Mouse (Mus musculus) hindbrain, embryonic 13.5 days (tissue): ENCODE measurements around the gene Ubr7. TPM values are rescaled to one million over a fixed set of nuclear protein-coding genes. Genes with fewer than 3 reads are reported as not detected.

Experiments
- ATAC-seq: fragments of 200-750 bp; cut with Nextera tagmentation; 2 replicates; pipeline ENCODE4 v1.8.0; 2017; ENCODE audit warnings: moderate TSS enrichment; ENCODE audit not compliant: low FRiP score
- H3K27ac ChIP-seq: fragments of 300-500 bp; sonication (generic); 2 replicates; pipeline ENCODE4 v1.5.1; 2015; ENCODE audit warnings: inconsistent platforms, mild to moderate bottlenecking, moderate library complexity
- H3K27me3 ChIP-seq: fragments of 300-500 bp; sonication (generic); 2 replicates; pipeline ENCODE4 v1.6.1; 2015; ENCODE audit warnings: mild to moderate bottlenecking, inconsistent platforms
- H3K36me3 ChIP-seq: fragments of 300-500 bp; sonication (generic); 2 replicates; pipeline ENCODE4 v1.6.1; 2015; ENCODE audit warnings: mild to moderate bottlenecking, inconsistent platforms
- H3K4me1 ChIP-seq: fragments of 300-500 bp; sonication (generic); replicated peaks from 2 replicates; pipeline ENCODE4 v1.6.1; 2015; ENCODE audit warnings: inconsistent platforms
- H3K4me2 ChIP-seq: fragments of 300-500 bp; sonication (generic); 2 replicates; pipeline ENCODE4 v1.6.1; 2015; ENCODE audit warnings: inconsistent platforms, mild to moderate bottlenecking, moderate library complexity
- H3K4me3 ChIP-seq: fragments of 300-500 bp; sonication (generic); 2 replicates; pipeline ENCODE4 v1.5.1; 2015; ENCODE audit warnings: mild to moderate bottlenecking, inconsistent platforms
- H3K9ac ChIP-seq: fragments of 300-500 bp; sonication (generic); 2 replicates; pipeline ENCODE4 v1.6.1; 2015; ENCODE audit warnings: mild to moderate bottlenecking, inconsistent platforms
- H3K9me3 ChIP-seq: fragments of 300-500 bp; sonication (generic); 2 replicates; pipeline ENCODE4 v1.6.1; 2016; ENCODE audit warnings: inconsistent platforms
- WGBS: fragments of 180-500 bp; shearing (Covaris S2); methylation state at CpG from one replicate; pipeline ENCODE4 v1.1.7; 2015; 5-methylcytosine and 5-hydroxymethylcytosine counted together
- polyA plus RNA-seq: library from polyadenylated mRNA; unstranded; fragments of >200 nt; fragmentation: Nextera tagmentation; extraction: Ambion mirVana; gene quantifications from 2 replicates; pipeline ENCODE4 v1.2.1, GENCODE M21; 2015

Gene Ubr7
- polyA plus RNA-seq = 36.9 and 37.0 TPM in 2 replicates

GRCm38 (mm10) chr12:102757689-102758402 is at the start of gene Ubr7, which contains the start of the genes Gm28051 and Gon7:
Gene Ubr7 (plus strand): TSS chr12:102757967.
Gene Gm28051 (minus strand): TSS chr12:102757765.
Gene Gon7 (minus strand): TSS chr12:102757803.
- H3K27me3 ChIP-seq = no peaks in the 10 kb centered on the region
- peak within 1 kb of the TSS; percentile 95 for H3K4me2 ChIP-seq
- no peaks in the 10 kb centered on the region for H3K9me3 ChIP-seq
- H3K36me3 ChIP-seq = peaks cover 7% of the 10 kb centered on the region; the same call in 1 of the 2 replicates
- peak; percentile 98 for ATAC-seq
- peak within 1 kb of the TSS; percentile 87 for H3K4me3 ChIP-seq
- peaks cover 37% of the 10 kb centered on the region for H3K4me1 ChIP-seq
- peak within 1 kb of the TSS; percentile 93 for H3K27ac ChIP-seq
- under 1% methylated on average over 70 of the region's 73 CpGs for WGBS
- peak within 1 kb of the TSS; percentile 87 for H3K9ac ChIP-seq

GRCm38 (mm10) chr12:102708220-102708619 is 49.5 kb upstream of the Ubr7 start:
- H3K27ac ChIP-seq = no peak overlapping the region
- no peak overlapping the region for H3K4me2 ChIP-seq
- H3K4me1 ChIP-seq = peaks cover 20% of the 10 kb centered on the region
- ATAC-seq = no peak
- no peaks in the 10 kb centered on the region for H3K9me3 ChIP-seq
- 66% methylated on average over 11 of the region's 11 CpGs for WGBS
- no peak overlapping the region for H3K4me3 ChIP-seq
- peaks cover 9% of the 10 kb centered on the region; the same call in 1 of the 2 replicates for H3K27me3 ChIP-seq
- H3K36me3 ChIP-seq = no peaks in the 10 kb centered on the region
- H3K9ac ChIP-seq = no peak overlapping the region

- H3K9ac ChIP-seq = no peak overlapping the region
- WGBS = 92% methylated on average over 5 of the region's 5 CpGs
Measured at GRCm38 (mm10) chr12:102709896-102710295, 47.9 kb upstream of the Ubr7 start.

GRCm38 (mm10) chr12:102710851-102711375 is 46.9 kb upstream of the Ubr7 start:
- Histone ChIP-seq H3K4me3 (no peak overlapping the region), H3K4me2 (no peak overlapping the region), H3K9me3 (no peaks in the 10 kb centered on the region), H3K9ac (no peak overlapping the region), H3K27me3 (peaks cover 9% of the 10 kb centered on the region; the same call in 1 of the 2 replicates), H3K4me1 (peaks cover 2% of the 10 kb centered on the region), H3K27ac (no peak overlapping the region), H3K36me3 (no peaks in the 10 kb centered on the region)
- no peak for ATAC-seq
- whole genome bisulfite sequencing = 58% methylated on average over 4 of the region's 4 CpGs

More at GRCm38 (mm10) chr12:102709896-102710295, 47.9 kb upstream of the Ubr7 start:
- Histone ChIP-seq H3K27ac (no peak overlapping the region), H3K9me3 (no peaks in the 10 kb centered on the region), H3K27me3 (peaks cover 9% of the 10 kb centered on the region; the same call in 1 of the 2 replicates), H3K4me2 (no peak overlapping the region), H3K4me3 (no peak overlapping the region), H3K36me3 (no peaks in the 10 kb centered on the region), H3K4me1 (peaks cover 9% of the 10 kb centered on the region)
- ATAC-seq = no peak

- Histone ChIP-seq H3K9me3 (no peaks in the 10 kb centered on the region), H3K27me3 (no peaks in the 10 kb centered on the region), H3K36me3 (no peaks in the 10 kb centered on the region), H3K9ac (no peak overlapping the region), H3K27ac (no peak overlapping the region), H3K4me2 (no peak overlapping the region), H3K4me3 (no peak overlapping the region), H3K4me1 (no peaks in the 10 kb centered on the region)
- 78% methylated on average over 20 of the region's 20 CpGs for WGBS
- ATAC-seq = no peak
Measured at GRCm38 (mm10) chr12:102713153-102713865, 44.5 kb upstream of the Ubr7 start.

- Histone ChIP-seq H3K36me3 (no peaks in the 10 kb centered on the region), H3K27me3 (no peaks in the 10 kb centered on the region), H3K4me1 (no peaks in the 10 kb centered on the region), H3K4me3 (no peak overlapping the region), H3K4me2 (no peak overlapping the region), H3K9me3 (no peaks in the 10 kb centered on the region), H3K9ac (no peak overlapping the region), H3K27ac (no peak overlapping the region)
- no peak for ATAC-seq
- WGBS = 62% methylated on average over 2 of the region's 2 CpGs
Measured at GRCm38 (mm10) chr12:102714116-102714515, 43.7 kb upstream of the Ubr7 start.

- 81% methylated on average over 10 of the region's 10 CpGs for WGBS
- H3K4me2 ChIP-seq = no peak overlapping the region
- 0 out of 2 replicates have a peak, but pooled peaks cover 2% of the 10 kb centered on the region for H3K4me1 ChIP-seq
- no peak overlapping the region for H3K4me3 ChIP-seq
- H3K27ac ChIP-seq = no peak overlapping the region
- no peaks in the 10 kb centered on the region for H3K36me3 ChIP-seq
- H3K9me3 ChIP-seq = no peaks in the 10 kb centered on the region
- no peaks in the 10 kb centered on the region for H3K27me3 ChIP-seq
- H3K9ac ChIP-seq = no peak overlapping the region
- ATAC-seq = no peak
Measured at GRCm38 (mm10) chr12:102714654-102715395, 42.9 kb upstream of the Ubr7 start.

- H3K9ac ChIP-seq = peak overlapping the region; percentile 31
- ATAC-seq = peak; percentile 71; the same call in 1 of the 2 replicates
- 29% methylated on average over 13 of the region's 13 CpGs for WGBS
Measured at GRCm38 (mm10) chr12:102719552-102720315, 38.0 kb upstream of the Ubr7 start.

GRCm38 (mm10) chr12:102722451-102722850 is 35.3 kb upstream of the Ubr7 start:
- 49% methylated on average over 11 of the region's 11 CpGs for WGBS
- no peaks in the 10 kb centered on the region for H3K36me3 ChIP-seq
- H3K9ac ChIP-seq = no peak overlapping the region
- no peaks in the 10 kb centered on the region for H3K9me3 ChIP-seq
- H3K27ac ChIP-seq = no peak overlapping the region
- no peaks in the 10 kb centered on the region for H3K27me3 ChIP-seq
- ATAC-seq = peak; percentile 13; the same call in 1 of the 2 replicates
- 0 out of 2 replicates have a peak, but pooled peaks cover 3% of the 10 kb centered on the region for H3K4me1 ChIP-seq
- H3K4me3 ChIP-seq = no peak overlapping the region
- no peak overlapping the region for H3K4me2 ChIP-seq

More at GRCm38 (mm10) chr12:102719552-102720315, 38.0 kb upstream of the Ubr7 start:
- no peaks in the 10 kb centered on the region for H3K36me3 ChIP-seq
- no peaks in the 10 kb centered on the region for H3K27me3 ChIP-seq
- H3K4me1 ChIP-seq = 0 out of 2 replicates have a peak, but pooled peaks cover 3% of the 10 kb centered on the region
- no peak overlapping the region; the same call in 1 of the 2 replicates for H3K4me2 ChIP-seq
- no peak overlapping the region for H3K4me3 ChIP-seq
- no peaks in the 10 kb centered on the region for H3K9me3 ChIP-seq
- H3K27ac ChIP-seq = no peak overlapping the region

GRCm38 (mm10) chr12:102722966-102723365 is 34.8 kb upstream of the Ubr7 start:
- H3K4me1 ChIP-seq = 0 out of 2 replicates have a peak, but pooled peaks cover 3% of the 10 kb centered on the region
- no peaks in the 10 kb centered on the region for H3K36me3 ChIP-seq
- H3K4me3 ChIP-seq = no peak overlapping the region
- no peaks in the 10 kb centered on the region for H3K9me3 ChIP-seq
- no peak overlapping the region for H3K27ac ChIP-seq
- ATAC-seq = no peak
- WGBS = 47% methylated on average over 8 of the region's 8 CpGs
- H3K4me2 ChIP-seq = no peak overlapping the region
- H3K27me3 ChIP-seq = no peaks in the 10 kb centered on the region
- no peak overlapping the region for H3K9ac ChIP-seq

GRCm38 (mm10) chr12:102723861-102724260 is 33.9 kb upstream of the Ubr7 start:
- no peak for ATAC-seq
- Histone ChIP-seq H3K9me3 (no peaks in the 10 kb centered on the region), H3K27ac (no peak overlapping the region), H3K4me3 (no peak overlapping the region), H3K27me3 (no peaks in the 10 kb centered on the region), H3K36me3 (no peaks in the 10 kb centered on the region), H3K4me2 (no peak overlapping the region), H3K4me1 (0 out of 2 replicates have a peak, but pooled peaks cover 3% of the 10 kb centered on the region), H3K9ac (no peak overlapping the region)
- 88% methylated on average over 6 of the region's 6 CpGs for WGBS
